Mouse (Mus musculus) lung, postnatal 0 days (tissue): ENCODE data around the gene Snx30. TPM values are rescaled to one million over a fixed set of nuclear protein-coding genes. Genes with fewer than 3 reads are reported as not detected.

Experiments used
- ATAC-seq: fragments of 200-750 bp; cut with Nextera tagmentation; 2 replicates; pipeline ENCODE4 v1.8.0; 2017; ENCODE audit warnings: moderate library complexity
- DNase-seq: peaks from one replicate; pipeline ENCODE4 v3.0.0-alpha.2; 2016; ENCODE audit warnings: low spot score
- H3K27ac ChIP-seq: fragments of 300-500 bp; sonication (generic); 2 replicates; pipeline ENCODE4 v1.5.1; 2014; ENCODE audit warnings: antibody characterized with exemption, mild to moderate bottlenecking, low read length, mixed read lengths
- H3K27me3 ChIP-seq: fragments of 300-500 bp; sonication (generic); replicated peaks from 2 replicates; pipeline ENCODE4 v1.6.1; 2014; ENCODE audit warnings: low read length, mixed read lengths; ENCODE audit not compliant: insufficient read depth
- H3K36me3 ChIP-seq: fragments of 300-500 bp; sonication (generic); 2 replicates; pipeline ENCODE4 v1.6.1; 2014; ENCODE audit warnings: low read length, mixed read lengths; ENCODE audit not compliant: insufficient read depth
- H3K4me1 ChIP-seq: fragments of 300-500 bp; sonication (generic); 2 replicates; pipeline ENCODE4 v1.6.1; 2014; ENCODE audit warnings: antibody characterized with exemption, low read depth, low read length, mixed read lengths; ENCODE audit not compliant: insufficient read depth
- H3K4me2 ChIP-seq: fragments of 300-500 bp; sonication (generic); replicated peaks from 2 replicates; pipeline ENCODE4 v1.6.1; 2014; ENCODE audit warnings: low read depth, mild to moderate bottlenecking, low read length, moderate library complexity, mixed read lengths
- H3K4me3 ChIP-seq: fragments of 300-500 bp; sonication (generic); 2 replicates; pipeline ENCODE4 v1.5.1; 2014; ENCODE audit warnings: low read depth, low read length
- H3K9ac ChIP-seq: fragments of 300-500 bp; sonication (generic); replicated peaks from 2 replicates; pipeline ENCODE4 v1.6.1; 2014; ENCODE audit warnings: low read depth, mild to moderate bottlenecking
- H3K9me3 ChIP-seq: fragments of 300-500 bp; sonication (generic); 2 replicates; pipeline ENCODE4 v1.6.1; 2016; ENCODE audit warnings: low read length, mixed read lengths
- CTCF ChIP-seq: IDR thresholded peaks from 2 replicates; pipeline ENCODE4 v1.5.1; 2016; ENCODE audit warnings: antibody characterized with exemption, mild to moderate bottlenecking
- EP300 ChIP-seq: IDR thresholded peaks from 2 replicates; pipeline ENCODE4 v1.6.1; 2016; ENCODE audit warnings: antibody characterized with exemption, mild to moderate bottlenecking, control low read depth
- WGBS: fragments of 180-500 bp; shearing (Covaris S2); extraction: QIAGEN DNeasy Blood & Tissue Kit; methylation state at CpG from one replicate; pipeline ENCODE4 v1.1.7; 2014; 5-methylcytosine and 5-hydroxymethylcytosine counted together
- polyA plus RNA-seq: library from polyadenylated mRNA; unstranded; fragments of >200 nt; fragmentation: Nextera tagmentation; extraction: Ambion mirVana; gene quantifications from 2 replicates; pipeline ENCODE4 v1.2.1, GENCODE M21; 2015

Snx30 gene
- polyA plus RNA-seq, 1 experiment from 2014 or later = 12.0 TPM

DNA sequence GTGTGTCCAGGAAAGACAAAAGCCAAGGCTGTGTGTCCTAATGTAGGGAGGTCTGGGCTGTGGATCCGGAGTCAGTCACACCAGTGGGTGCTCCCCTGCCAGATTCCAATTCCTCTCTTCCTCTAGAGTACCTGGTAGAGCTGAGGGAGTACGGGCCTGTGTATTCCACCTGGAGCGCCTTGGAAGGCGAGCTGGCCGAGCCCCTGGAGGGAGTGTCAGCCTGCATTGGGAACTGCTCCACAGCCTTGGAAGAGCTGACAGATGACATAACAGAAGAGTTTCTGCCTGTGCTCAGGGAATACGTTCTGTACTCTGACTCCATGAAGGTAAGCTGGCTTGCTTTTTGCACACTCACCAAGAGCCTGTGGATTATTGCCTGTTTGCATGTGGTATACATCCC, 80.6 kb downstream of the Snx30 start:
- Histone ChIP-seq H3K4me3 (no peak overlapping the region), H3K36me3 (peaks cover 23% of the 10 kb centered on the region; the same call in 1 of the 2 replicates), H3K9me3 (no peaks in the 10 kb centered on the region), H3K27me3 (no peaks in the 10 kb centered on the region), H3K9ac (no peak overlapping the region), H3K4me1 (peaks cover 4% of the 10 kb centered on the region; the same call in 1 of the 2 replicates), H3K4me2 (no peak overlapping the region), H3K27ac (no peak overlapping the region)
- TF ChIP-seq EP300 = no peak
- TF ChIP-seq CTCF = no peak
- DNase-seq (no peak), ATAC-seq (no peak)
- 91% methylated on average over 6 of the region's 6 CpGs for WGBS

DNA sequence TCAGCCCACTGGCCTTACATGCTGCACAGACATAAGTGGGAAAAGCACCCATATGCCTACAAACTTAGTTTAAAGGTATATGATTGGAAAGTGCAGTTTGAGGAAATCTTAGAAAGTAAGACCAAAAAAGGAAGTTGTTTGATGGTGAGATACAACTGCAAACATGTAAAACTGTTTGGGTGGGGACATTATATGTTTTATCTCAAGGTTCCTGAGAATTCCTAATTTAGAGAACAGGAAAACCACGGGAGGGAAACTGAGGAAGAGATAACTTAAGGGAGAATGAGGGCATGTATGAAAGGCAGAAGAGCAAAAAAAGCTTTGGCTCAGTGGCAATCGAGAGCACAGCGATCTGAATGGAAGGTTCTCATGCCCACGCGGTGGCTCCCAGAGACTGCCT, 81.4 kb downstream of the Snx30 start:
- 90% methylated on average over 5 of the region's 5 CpGs for WGBS

DNA sequence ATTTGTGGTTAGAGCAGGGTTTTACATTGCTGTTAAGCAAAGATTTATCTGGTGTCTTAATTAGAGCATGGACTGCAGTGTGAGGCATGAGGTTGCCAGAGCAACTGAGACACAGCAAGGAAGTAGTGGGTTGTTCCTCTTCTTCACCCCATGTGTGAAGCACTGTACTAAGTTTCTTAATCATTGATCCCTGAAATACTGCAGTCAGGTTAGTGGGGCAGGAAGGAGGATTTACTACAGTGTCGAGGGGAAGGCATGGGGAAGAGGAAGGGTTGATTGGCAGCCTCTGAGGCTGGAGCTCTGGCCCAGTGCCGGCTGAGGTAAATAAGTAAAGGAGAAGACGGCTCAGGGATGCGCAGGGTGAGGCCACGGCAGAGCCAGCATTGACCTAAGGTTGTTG, 82.4 kb downstream of the Snx30 start:
- Histone ChIP-seq H3K4me2 (no peak overlapping the region), H3K36me3 (peaks cover 24% of the 10 kb centered on the region; the same call in 1 of the 2 replicates), H3K4me1 (peaks cover 4% of the 10 kb centered on the region; the same call in 1 of the 2 replicates), H3K4me3 (no peak overlapping the region), H3K27ac (no peak overlapping the region), H3K27me3 (no peaks in the 10 kb centered on the region), H3K9ac (no peak overlapping the region), H3K9me3 (no peaks in the 10 kb centered on the region)
- 63% methylated on average over 5 of the region's 5 CpGs for WGBS
- no peak for TF ChIP-seq CTCF
- no peak for TF ChIP-seq EP300
- no peak for ATAC-seq
- no peak for DNase-seq

More for the DNA sequence above, 81.4 kb downstream of the Snx30 start:
- no peaks in the 10 kb centered on the region for H3K9me3 ChIP-seq
- H3K27me3 ChIP-seq = no peaks in the 10 kb centered on the region
- ATAC-seq (no peak), DNase-seq (no peak)
- TF ChIP-seq EP300 (no peak), CTCF (no peak)
- H3K4me1 ChIP-seq = peaks cover 4% of the 10 kb centered on the region; the same call in 1 of the 2 replicates
- no peak overlapping the region for H3K4me2 ChIP-seq
- no peak overlapping the region for H3K27ac ChIP-seq
- H3K9ac ChIP-seq = no peak overlapping the region
- H3K4me3 ChIP-seq = no peak overlapping the region
- H3K36me3 ChIP-seq = peaks cover 23% of the 10 kb centered on the region; the same call in 1 of the 2 replicates

DNA sequence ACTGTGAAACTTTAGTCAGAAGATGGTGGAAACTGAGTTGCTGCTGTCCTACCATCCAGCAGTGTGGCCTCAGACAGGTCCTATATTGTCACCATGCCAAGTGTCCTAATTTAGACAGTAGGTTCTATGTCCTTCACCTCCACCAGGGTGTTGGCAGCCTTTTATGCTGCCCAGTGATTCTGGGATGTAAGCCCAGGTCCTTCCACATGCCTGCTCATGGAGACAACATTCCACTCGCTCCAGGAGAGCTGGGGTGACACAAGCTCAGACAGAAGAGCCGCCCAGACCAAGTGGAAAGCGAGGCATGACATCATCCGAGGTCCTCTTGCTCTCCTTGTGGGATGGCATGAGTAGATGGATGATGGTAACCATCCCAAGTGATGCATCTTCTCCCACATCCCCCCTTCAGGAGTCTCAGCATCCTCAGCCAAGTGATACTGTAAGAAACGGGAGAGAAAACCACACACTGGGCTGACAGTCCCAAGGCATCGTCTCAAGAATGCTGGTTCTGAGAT, 84.5 kb downstream of the Snx30 start:
- no peak overlapping the region for H3K4me3 ChIP-seq
- ATAC-seq (no peak), DNase-seq (no peak)
- no peaks in the 10 kb centered on the region for H3K27me3 ChIP-seq
- no peaks in the 10 kb centered on the region for H3K9me3 ChIP-seq
- H3K4me1 ChIP-seq = no peaks in the 10 kb centered on the region
- no peak overlapping the region for H3K4me2 ChIP-seq
- H3K9ac ChIP-seq = no peak overlapping the region
- TF ChIP-seq CTCF (no peak), EP300 (no peak)
- 88% methylated on average over 6 of the region's 6 CpGs for WGBS
- no peak overlapping the region for H3K27ac ChIP-seq
- H3K36me3 ChIP-seq = peaks cover 20% of the 10 kb centered on the region; the same call in 1 of the 2 replicates

DNA sequence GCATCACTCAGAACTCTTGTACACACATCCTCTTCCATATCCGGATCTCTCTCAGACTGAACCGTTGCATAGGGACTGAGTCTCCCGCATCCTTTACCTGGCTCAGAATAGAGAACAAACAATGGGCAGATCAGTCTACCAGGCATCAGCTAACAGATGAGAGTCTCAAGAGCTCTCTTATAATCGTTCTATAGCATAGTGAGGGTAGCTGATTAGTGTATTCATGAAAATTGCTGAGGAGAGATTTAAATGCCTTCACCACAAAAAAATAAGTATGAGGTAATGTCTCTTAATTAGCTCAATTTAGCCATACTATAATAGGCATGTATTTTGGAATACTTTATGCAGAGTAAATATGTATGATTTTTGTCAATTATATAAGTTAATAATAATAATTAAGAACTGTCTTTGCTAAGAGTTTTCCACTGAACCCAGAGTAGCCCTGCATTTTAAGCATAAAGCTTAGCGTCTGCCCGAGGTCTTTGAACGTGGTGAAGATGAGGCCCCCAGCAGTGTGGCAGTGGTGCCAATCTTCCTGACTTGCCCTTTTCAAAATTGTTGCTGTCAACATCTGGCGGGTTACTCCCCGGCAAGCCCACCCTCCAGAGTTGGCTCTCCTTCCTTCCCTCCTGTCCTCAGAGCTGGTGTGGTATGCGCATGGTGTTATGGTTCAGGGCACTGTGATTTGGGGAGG, 86.2 kb downstream of the Snx30 start:
- Histone ChIP-seq H3K27ac (no peak overlapping the region), H3K36me3 (peaks cover 12% of the 10 kb centered on the region; the same call in 1 of the 2 replicates), H3K4me1 (no peaks in the 10 kb centered on the region), H3K4me2 (no peak overlapping the region), H3K9me3 (no peaks in the 10 kb centered on the region), H3K9ac (no peak overlapping the region), H3K4me3 (no peak overlapping the region), H3K27me3 (no peaks in the 10 kb centered on the region)
- ATAC-seq = no peak
- WGBS = 84% methylated on average over 10 of the region's 10 CpGs
- DNase-seq = no peak
- TF ChIP-seq EP300 = no peak
- TF ChIP-seq CTCF = no peak

DNA sequence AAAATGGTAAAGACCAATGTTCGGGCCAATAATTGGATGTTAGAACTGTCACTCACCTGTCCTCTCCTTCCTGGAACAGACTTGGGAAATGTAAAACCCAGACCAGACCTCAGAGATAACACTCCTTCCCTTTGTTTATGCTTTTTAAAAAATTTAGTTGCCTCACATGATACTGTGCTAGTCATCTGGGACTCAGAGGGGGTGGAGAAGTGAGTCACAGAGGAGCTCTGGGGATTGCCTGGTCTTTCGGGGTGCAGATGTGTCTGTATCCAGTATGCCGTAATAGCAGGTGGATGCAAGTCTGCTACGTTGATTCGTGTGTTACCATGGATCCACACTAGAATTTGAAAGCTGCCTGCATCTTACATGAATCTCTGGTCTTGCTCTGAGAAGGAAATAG, 87.1 kb downstream of the Snx30 start:
- DNase-seq (no peak), ATAC-seq (no peak)
- Histone ChIP-seq H3K27me3 (no peaks in the 10 kb centered on the region), H3K36me3 (peaks cover 12% of the 10 kb centered on the region; the same call in 1 of the 2 replicates), H3K27ac (no peak overlapping the region), H3K4me1 (no peaks in the 10 kb centered on the region), H3K9ac (no peak overlapping the region), H3K9me3 (no peaks in the 10 kb centered on the region), H3K4me2 (no peak overlapping the region), H3K4me3 (no peak overlapping the region)
- WGBS = 95% methylated on average over 5 of the region's 5 CpGs
- TF ChIP-seq EP300 = no peak
- no peak for TF ChIP-seq CTCF
